Mouse (Mus musculus) embryonic stem cell, embryonic (primary cell): Measurements from ENCODE around the gene Tmprss12.

Experiments used
- CTCF ChIA-PET, 4 experiments: fragments of 300-600 bp in 2 of 4; fragments of 350-600 bp in 2 of 4; sonication (Branson Sonifier 250); formaldehyde crosslinking; loops; one replicate each; lab custom pipeline; 2022; ENCODE audit warnings: inconsistent platforms in 2 of 4; lab: Charles Lee
- POLR2A ChIA-PET, 4 experiments: fragments of 300-600 bp in 2 of 4; fragments of 350-600 bp in 2 of 4; sonication (Branson Sonifier 250); formaldehyde crosslinking; loops; one replicate each; lab custom pipeline; 2022; ENCODE audit warnings: antibody characterized with exemption in 4 of 4, inconsistent platforms in 1 of 4; lab: Charles Lee

Gene Tmprss12

GRCm38 (mm10) chr15:100303428-100304018 is 22.9 kb downstream of the Tmprss12 start:
- ChIA-PET CTCF (interaction anchor here in 1 of 4 experiments (1.0 to 2.8 kb wide), 5 partner anchors 8 to 380 kb away, joined by 3 to 7 read pairs (median 3); no protein-coding TSS in a partner anchor), POLR2A (interaction anchor here in 3 of 4 experiments (0.7 to 4.1 kb wide), 26 partner anchors 8 to 331 kb away, joined by 3 to 24 read pairs (median 4); partner anchors contain the start of genes Tmprss12 (in 2 of the 3) and Atf1 (in 1 of the 3))

- CTCF ChIA-PET: interaction anchor here in 2 of 4 experiments (0.5 to 2.8 kb wide), 12 partner anchors 9 to 398 kb away, joined by 3 to 7 read pairs (median 3); partner anchors contain the start of gene Mettl7a3 (in 1 of the 2)
- POLR2A ChIA-PET: interaction anchor here (0.6 to 4.1 kb wide), 40 partner anchors 9 to 383 kb away, joined by 3 to 24 read pairs (median 4); partner anchors contain the start of genes Tmprss12 (in 2 of the 4), Atf1 (in 1 of the 4) and Cela1 (in 1 of the 4)
These were observed 23.7 kb downstream of the Tmprss12 start, which contains the start of gene Mettl7a1 for GRCm38 (mm10) chr15:100304019-100304991. Mettl7a1 (plus strand) TSS chr15:100304140.

GRCm38 (mm10) chr15:100306201-100306600 is 25.6 kb downstream of the Tmprss12 start:
- POLR2A ChIA-PET: interaction anchor here in 3 of 4 experiments (0.6 to 4.1 kb wide), 12 partner anchors 15 to 913 kb away, joined by 3 to 24 read pairs (median 3); partner anchors contain the start of gene Tmprss12 (in 1 of the 3)
- CTCF ChIA-PET: interaction anchor here in 2 of 4 experiments (0.6 to 2.1 kb wide), 5 partner anchors 32 to 264 kb away, joined by 3 to 8 read pairs (median 3); no protein-coding TSS in a partner anchor

- ChIA-PET POLR2A (interaction anchor here in 2 of 4 experiments (0.7 to 1.6 kb wide), 6 partner anchors 13 to 60 kb away, joined by 3 to 6 read pairs (median 4); partner anchors contain the start of gene Tmprss12 (in 1 of the 2)), CTCF (interaction anchor here (0.6 to 1.6 kb wide), 10 partner anchors 10 to 644 kb away, joined by 3 to 28 read pairs (median 6); no protein-coding TSS in a partner anchor)
These were observed 26.9 kb downstream of the Tmprss12 start for GRCm38 (mm10) chr15:100307438-100308096.

GRCm38 (mm10) chr15:100312346-100312745 is 31.7 kb downstream of the Tmprss12 start:
- CTCF ChIA-PET: interaction anchor here in 1 of 4 experiments (1.2 kb wide), 1 partner anchor 47 kb away, joined by 3 read pairs; no protein-coding TSS in a partner anchor

GRCm38 (mm10) chr15:100314448-100315145 is 34.0 kb downstream of the Tmprss12 start:
- POLR2A ChIA-PET: interaction anchor here (0.6 to 1.9 kb wide), 14 partner anchors 9 to 343 kb away, joined by 3 to 13 read pairs (median 3); partner anchors contain the start of genes Mettl7a3 (in 1 of the 4) and Tmprss12 (in 1 of the 4)
- CTCF ChIA-PET: interaction anchor here in 2 of 4 experiments (0.6 to 1.0 kb wide), 2 partner anchors 10 to 283 kb away, joined by 3 to 6 read pairs; no protein-coding TSS in a partner anchor

More at GRCm38 (mm10) chr15:100312346-100312745, 31.7 kb downstream of the Tmprss12 start:
- POLR2A ChIA-PET: interaction anchor here in 2 of 4 experiments (1.0 to 1.1 kb wide), 4 partner anchors 8 to 70 kb away, joined by 3 to 5 read pairs (median 4); no protein-coding TSS in a partner anchor

GRCm38 (mm10) chr15:100318014-100318671 is 37.5 kb downstream of the Tmprss12 start:
- ChIA-PET CTCF (interaction anchor here in 2 of 4 experiments (0.7 to 0.8 kb wide), 2 partner anchors 10 to 24 kb away, joined by 3 to 4 read pairs; no protein-coding TSS in a partner anchor), POLR2A (interaction anchor here in 1 of 4 experiments (0.7 kb wide), 1 partner anchor 273 kb away, joined by 3 read pairs; no protein-coding TSS in a partner anchor)

- ChIA-PET POLR2A (interaction anchor here in 3 of 4 experiments (0.5 to 2.7 kb wide), 6 partner anchors 12 to 75 kb away, joined by 3 to 7 read pairs (median 4); partner anchors contain the start of gene Tmprss12 (in 1 of the 3)), CTCF (interaction anchor here in 1 of 4 experiments (0.6 kb wide), 1 partner anchor 166 kb away, joined by 3 read pairs; no protein-coding TSS in a partner anchor)
These were observed 39.2 kb downstream of the Tmprss12 start for GRCm38 (mm10) chr15:100319884-100320283.

GRCm38 (mm10) chr15:100320295-100320905 is 39.8 kb downstream of the Tmprss12 start:
- ChIA-PET CTCF (interaction anchor here in 2 of 4 experiments (0.6 to 1.7 kb wide), 11 partner anchors 12 to 282 kb away, joined by 3 to 7 read pairs (median 4); partner anchors contain the start of gene Dip2b (in 2 of the 2)), POLR2A (interaction anchor here in 3 of 4 experiments (0.5 to 2.7 kb wide), 12 partner anchors 12 to 596 kb away, joined by 3 to 7 read pairs (median 3); partner anchors contain the start of gene Tmprss12 (in 1 of the 3))

- POLR2A ChIA-PET: interaction anchor here in 3 of 4 experiments (0.6 to 2.7 kb wide), 8 partner anchors 13 to 597 kb away, joined by 3 to 7 read pairs (median 3); no protein-coding TSS in a partner anchor
- CTCF ChIA-PET: interaction anchor here in 3 of 4 experiments (0.5 to 1.7 kb wide), 12 partner anchors 13 to 283 kb away, joined by 3 to 7 read pairs (median 4); partner anchors contain the start of gene Dip2b (in 2 of the 3)
These were observed 40.5 kb downstream of the Tmprss12 start for GRCm38 (mm10) chr15:100321134-100321533.

- CTCF ChIA-PET: interaction anchor here (0.5 to 2.0 kb wide), 19 partner anchors 9 to 1688 kb away, joined by 3 to 9 read pairs (median 3); partner anchors contain the start of genes Dip2b (in 1 of the 4) and Mettl7a1 (in 1 of the 4)
- POLR2A ChIA-PET: interaction anchor here (0.5 to 1.8 kb wide), 29 partner anchors 9 to 724 kb away, joined by 3 to 8 read pairs (median 4); partner anchors contain the start of genes Atf1 (in 2 of the 4), Tmprss12 (in 2 of the 4) and Cox14 (in 1 of the 4)
These were observed 43.5 kb downstream of the Tmprss12 start for GRCm38 (mm10) chr15:100324021-100324591.

GRCm38 (mm10) chr15:100325235-100325634 is 44.6 kb downstream of the Tmprss12 start:
- CTCF ChIA-PET: interaction anchor here in 2 of 4 experiments (1.0 to 1.3 kb wide), 3 partner anchors 44 to 126 kb away, joined by 3 read pairs; no protein-coding TSS in a partner anchor
- POLR2A ChIA-PET: interaction anchor here (0.6 to 1.6 kb wide), 14 partner anchors 21 to 600 kb away, joined by 3 to 6 read pairs (median 4); partner anchors contain the start of genes Atf1 (in 1 of the 4), Cox14 (in 1 of the 4) and Tmprss12 (in 1 of the 4)

GRCm38 (mm10) chr15:100328089-100328488 is 47.5 kb downstream of the Tmprss12 start:
- ChIA-PET POLR2A (interaction anchor here in 2 of 4 experiments (0.5 to 0.6 kb wide), 3 partner anchors 18 to 69 kb away, joined by 3 read pairs; no protein-coding TSS in a partner anchor), CTCF (interaction anchor here in 3 of 4 experiments (0.6 to 1.0 kb wide), 11 partner anchors 16 to 288 kb away, joined by 3 to 28 read pairs (median 4); partner anchors contain the start of gene Dazap2 (in 1 of the 3))
